Mouse (Mus musculus) midbrain, embryonic 15.5 days (tissue): ENCODE data around the gene Rhoj. TPM values are rescaled to one million over a fixed set of nuclear protein-coding genes. Genes with fewer than 3 reads are reported as not detected.
"Not testable (repeated sequence)": the region's sequence is repeated elsewhere in the genome, so short reads cannot be mapped to it uniquely, and the experiment has no call there.

Source experiments
- ATAC-seq: fragments of 200-750 bp; cut with Nextera tagmentation; replicated peaks from 2 replicates; pipeline ENCODE4 v1.8.0; 2017; ENCODE audit warnings: moderate TSS enrichment
- H3K27ac ChIP-seq: fragments of 300-500 bp; sonication (generic); 2 replicates; pipeline ENCODE4 v1.5.1; 2015; ENCODE audit warnings: mild to moderate bottlenecking, inconsistent platforms
- H3K27me3 ChIP-seq: fragments of 300-500 bp; sonication (generic); replicated peaks from 2 replicates; pipeline ENCODE4 v1.6.1; 2015; ENCODE audit warnings: inconsistent platforms
- H3K36me3 ChIP-seq: fragments of 300-500 bp; sonication (generic); replicated peaks from 2 replicates; pipeline ENCODE4 v1.6.1; 2015; ENCODE audit warnings: inconsistent platforms
- H3K4me1 ChIP-seq: fragments of 300-500 bp; sonication (generic); 2 replicates; pipeline ENCODE4 v1.6.1; 2015; ENCODE audit warnings: inconsistent platforms
- H3K4me2 ChIP-seq: fragments of 300-500 bp; sonication (generic); 2 replicates; pipeline ENCODE4 v1.6.1; 2015; ENCODE audit warnings: inconsistent platforms, mild to moderate bottlenecking, moderate library complexity
- H3K4me3 ChIP-seq: fragments of 300-500 bp; sonication (generic); 2 replicates; pipeline ENCODE4 v1.5.1; 2015; ENCODE audit warnings: mild to moderate bottlenecking, inconsistent platforms
- H3K9ac ChIP-seq: fragments of 300-500 bp; sonication (generic); 2 replicates; pipeline ENCODE4 v1.6.1; 2015; ENCODE audit warnings: mild to moderate bottlenecking, inconsistent platforms
- H3K9me3 ChIP-seq: fragments of 300-500 bp; sonication (generic); 2 replicates; pipeline ENCODE4 v1.6.1; 2016; ENCODE audit warnings: inconsistent platforms
- WGBS: fragments of 180-500 bp; shearing (Covaris S2); methylation state at CpG from one replicate; pipeline ENCODE4 v1.1.7; 2015; ENCODE audit warnings: mixed read lengths; 5-methylcytosine and 5-hydroxymethylcytosine counted together
- polyA plus RNA-seq: library from polyadenylated mRNA; unstranded; fragments of >200 nt; fragmentation: Nextera tagmentation; extraction: Ambion mirVana; gene quantifications from 2 replicates; pipeline ENCODE4 v1.2.1, GENCODE M21; 2015

The Rhoj gene
- polyA plus RNA-seq, 1 experiment from 2014 or later: 22.6 TPM

DNA sequence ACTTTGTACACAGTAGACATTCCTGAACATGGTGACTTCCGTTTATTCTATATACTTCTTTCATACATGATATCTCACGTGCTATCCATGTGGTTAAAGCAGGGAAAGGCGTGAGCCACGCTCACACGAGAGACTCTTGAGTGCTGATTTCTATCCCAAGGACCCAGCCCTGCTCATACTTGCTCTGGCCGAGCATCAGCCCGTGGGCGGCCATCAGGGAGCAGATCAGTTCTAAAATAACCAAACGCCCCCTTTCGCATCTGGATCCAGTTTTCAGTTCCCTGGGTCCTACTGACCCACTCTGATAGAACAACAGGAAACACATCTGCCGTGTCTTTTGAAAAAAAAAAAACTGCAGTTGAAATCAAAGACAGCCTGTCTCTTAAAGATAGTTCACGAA, 2.6 kb downstream of the Rhoj start:
- Histone ChIP-seq H3K9ac (no peak overlapping the region), H3K4me2 (no peak overlapping the region), H3K36me3 (no peaks in the 10 kb centered on the region), H3K4me1 (peaks cover 14% of the 10 kb centered on the region; the same call in 1 of the 2 replicates), H3K4me3 (no peak overlapping the region), H3K9me3 (no peaks in the 10 kb centered on the region), H3K27ac (no peak overlapping the region), H3K27me3 (no peaks in the 10 kb centered on the region)
- ATAC-seq: no peak
- 87% methylated on average over 12 of the region's 12 CpGs for WGBS

DNA sequence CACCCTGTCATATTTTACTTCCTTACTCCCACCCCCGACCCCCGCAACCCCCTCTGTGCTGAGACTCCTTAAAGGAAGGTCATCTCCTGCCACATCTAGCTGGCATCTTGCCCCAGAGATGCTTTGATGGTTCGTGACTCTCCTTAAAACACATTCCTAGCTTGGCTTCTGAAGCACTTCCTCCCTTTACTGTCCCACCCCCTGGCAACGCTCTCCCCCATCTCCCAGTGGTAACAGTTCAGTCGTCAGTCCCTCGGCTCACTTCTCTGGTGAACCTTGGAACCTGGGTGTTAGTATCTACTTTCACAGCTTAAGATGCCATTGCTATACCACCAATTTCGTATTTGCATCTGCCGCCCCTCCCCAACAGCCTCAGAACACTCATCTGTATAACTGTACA, 3.8 kb downstream of the Rhoj start:
- ATAC-seq: no peak
- no peaks in the 10 kb centered on the region for H3K27me3 ChIP-seq
- no peak overlapping the region for H3K4me2 ChIP-seq
- H3K4me3 ChIP-seq: no peak overlapping the region
- no peaks in the 10 kb centered on the region for H3K36me3 ChIP-seq
- H3K9me3 ChIP-seq: no peaks in the 10 kb centered on the region
- H3K4me1 ChIP-seq: peaks cover 14% of the 10 kb centered on the region; the same call in 1 of the 2 replicates
- H3K9ac ChIP-seq: no peak overlapping the region
- H3K27ac ChIP-seq: no peak overlapping the region
- WGBS: 91% methylated on average over 8 of the region's 8 CpGs

DNA sequence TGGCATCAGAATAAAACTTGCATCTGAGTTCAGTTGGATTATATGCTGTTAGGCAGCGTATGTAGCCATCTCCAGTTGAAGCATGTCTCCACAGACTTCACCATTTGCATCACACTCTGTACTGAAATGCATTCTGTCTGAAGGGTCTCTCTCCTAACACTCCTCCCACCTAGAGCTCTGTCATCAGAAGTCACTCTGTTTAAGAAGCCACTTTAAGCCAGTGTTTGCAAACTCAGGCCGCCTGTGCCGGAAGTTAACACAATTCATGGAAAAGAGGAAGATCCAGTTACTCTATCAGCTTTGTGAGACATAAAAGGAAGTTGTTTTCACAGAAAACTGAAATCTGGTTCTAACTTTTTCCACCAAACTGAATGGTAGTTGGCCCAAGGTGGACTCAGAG, 5.9 kb downstream of the Rhoj start:
- no peak overlapping the region for H3K27ac ChIP-seq
- no peak for ATAC-seq
- H3K4me3 ChIP-seq: no peak overlapping the region
- no peaks in the 10 kb centered on the region for H3K36me3 ChIP-seq
- H3K9me3 ChIP-seq: no peaks in the 10 kb centered on the region
- 89% methylated on average over 3 of the region's 3 CpGs for WGBS
- no peak overlapping the region for H3K4me2 ChIP-seq
- no peak overlapping the region for H3K9ac ChIP-seq
- H3K4me1 ChIP-seq: no peaks in the 10 kb centered on the region
- H3K27me3 ChIP-seq: no peaks in the 10 kb centered on the region

DNA sequence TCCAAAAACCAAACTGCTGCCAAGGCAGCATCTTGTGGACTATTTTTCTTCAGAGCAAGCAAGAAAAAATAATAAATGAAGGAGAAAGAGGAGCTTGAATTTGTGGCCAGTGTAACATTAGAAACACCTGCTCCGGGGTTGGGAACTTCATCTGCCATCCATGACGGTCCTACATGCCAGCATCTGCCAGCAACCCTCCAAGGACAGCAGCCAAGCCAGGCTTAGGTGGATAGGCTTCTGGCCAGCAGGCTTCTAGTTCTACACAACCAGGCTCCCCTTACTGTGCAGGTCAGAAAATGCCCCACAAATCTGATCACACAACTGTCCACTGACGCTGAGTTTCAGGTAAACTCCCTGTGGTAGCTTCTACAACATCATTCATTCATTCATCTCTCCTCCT, 7.7 kb downstream of the Rhoj start:
- no peaks in the 10 kb centered on the region for H3K9me3 ChIP-seq
- H3K27me3 ChIP-seq: no peaks in the 10 kb centered on the region
- H3K4me3 ChIP-seq: no peak overlapping the region
- no peak overlapping the region for H3K4me2 ChIP-seq
- no peaks in the 10 kb centered on the region for H3K4me1 ChIP-seq
- H3K36me3 ChIP-seq: no peaks in the 10 kb centered on the region
- H3K27ac ChIP-seq: no peak overlapping the region
- ATAC-seq: no peak
- 87% methylated on average over 3 of the region's 3 CpGs for WGBS
- no peak overlapping the region for H3K9ac ChIP-seq

DNA sequence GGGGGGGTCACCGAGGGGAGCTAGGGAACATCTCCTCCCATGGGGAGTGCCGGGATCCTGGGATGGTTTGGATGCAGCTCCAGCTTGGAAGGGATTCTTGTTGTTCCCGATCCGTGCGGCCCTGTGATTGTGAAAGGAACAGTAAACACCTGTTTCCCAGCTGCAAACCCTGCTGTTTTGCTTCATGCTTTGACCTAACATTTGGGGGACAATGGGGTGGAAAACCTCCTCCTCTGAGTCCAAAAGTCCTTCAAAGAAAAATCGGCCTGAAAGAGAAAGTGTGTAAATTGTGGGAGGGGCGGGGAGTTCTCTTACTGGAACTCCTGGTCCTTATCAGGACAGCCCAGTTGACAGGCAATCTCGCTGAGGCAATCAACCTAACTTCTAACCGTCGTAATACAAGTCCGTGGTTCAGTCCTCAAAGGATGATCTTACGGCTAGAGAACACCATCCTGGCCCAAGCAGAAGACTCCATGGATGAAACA, 12.4 kb downstream of the Rhoj start:
- Histone ChIP-seq H3K36me3 (no peaks in the 10 kb centered on the region), H3K27me3 (no peaks in the 10 kb centered on the region), H3K27ac (no peak overlapping the region), H3K9me3 (no peaks in the 10 kb centered on the region), H3K4me2 (no peak overlapping the region), H3K9ac (no peak overlapping the region), H3K4me3 (no peak overlapping the region), H3K4me1 (no peaks in the 10 kb centered on the region)
- WGBS: 83% methylated on average over 12 of the region's 12 CpGs
- no peak for ATAC-seq

DNA sequence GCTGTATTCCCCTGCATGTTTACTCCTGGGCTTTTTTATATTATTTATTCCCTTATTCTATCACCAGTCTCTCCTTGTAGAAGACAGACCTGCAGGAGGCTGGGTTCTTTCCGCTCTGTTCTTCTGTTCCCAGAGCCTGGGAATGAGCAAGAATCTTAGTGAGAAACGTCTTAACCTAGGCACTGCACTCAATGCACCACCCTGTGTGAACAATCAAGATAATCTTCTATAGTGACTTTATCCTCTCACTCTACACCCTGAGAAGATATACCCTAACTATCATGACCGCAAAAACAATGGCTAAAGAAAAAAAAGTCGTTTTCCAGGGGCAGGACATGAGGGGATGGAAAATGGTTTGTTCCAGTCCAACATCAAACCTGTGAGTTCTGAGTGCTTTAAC, 13.1 kb downstream of the Rhoj start:
- Histone ChIP-seq H3K27me3 (no peaks in the 10 kb centered on the region), H3K36me3 (no peaks in the 10 kb centered on the region), H3K9ac (no peak overlapping the region), H3K4me3 (no peak overlapping the region), H3K4me2 (no peak overlapping the region), H3K9me3 (no peaks in the 10 kb centered on the region), H3K4me1 (no peaks in the 10 kb centered on the region), H3K27ac (no peak overlapping the region)
- ATAC-seq: no peak
- 63% methylated on average over 4 of the region's 4 CpGs for WGBS

DNA sequence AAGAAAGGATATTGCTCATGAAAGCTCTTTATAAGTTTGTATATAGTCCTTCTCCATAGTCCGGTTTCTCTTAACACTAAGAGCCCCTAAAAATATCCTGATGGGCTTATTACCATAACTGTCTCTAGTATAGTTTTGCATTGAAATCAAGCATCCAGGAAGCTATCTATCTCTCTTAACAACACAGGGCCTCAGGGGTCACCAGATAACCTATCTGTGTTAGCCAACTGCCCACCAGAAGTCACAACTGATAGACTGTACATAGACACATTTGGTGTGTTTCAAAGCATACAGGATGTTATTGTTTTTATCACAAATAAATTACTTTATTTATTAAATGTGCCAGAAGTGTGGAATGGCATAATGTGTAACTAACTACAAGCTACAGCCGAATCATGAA, 21.1 kb downstream of the Rhoj start:
- H3K4me3 ChIP-seq: no peak overlapping the region
- no peaks in the 10 kb centered on the region for H3K27me3 ChIP-seq
- WGBS: 95% methylated on average over 2 of the region's 2 CpGs
- no peaks in the 10 kb centered on the region for H3K9me3 ChIP-seq
- H3K36me3 ChIP-seq: no peaks in the 10 kb centered on the region
- H3K27ac ChIP-seq: no peak overlapping the region
- H3K4me1 ChIP-seq: no peaks in the 10 kb centered on the region
- ATAC-seq: no peak
- no peak overlapping the region for H3K4me2 ChIP-seq
- H3K9ac ChIP-seq: no peak overlapping the region

DNA sequence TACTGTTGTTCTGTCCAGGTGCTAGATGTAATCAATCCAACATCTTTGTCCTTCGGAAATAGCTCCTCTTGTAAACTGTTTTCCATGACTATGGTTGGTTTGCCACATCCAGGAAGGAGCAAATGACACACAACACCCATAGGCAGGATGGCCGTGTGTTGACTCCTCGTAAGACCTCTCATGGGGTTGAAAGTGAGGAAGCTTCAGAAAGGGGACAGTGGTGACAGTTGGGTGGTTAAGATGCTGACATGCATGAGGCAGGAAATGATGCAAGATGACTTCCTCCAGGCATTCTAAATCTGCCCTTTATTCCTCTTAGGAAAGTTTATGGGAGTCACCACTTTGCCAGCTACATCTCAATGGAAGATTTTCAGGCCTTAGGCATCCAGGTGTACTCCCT, 31.8 kb downstream of the Rhoj start:
- H3K27ac ChIP-seq: no peak overlapping the region
- H3K4me3 ChIP-seq: no peak overlapping the region
- no peaks in the 10 kb centered on the region for H3K9me3 ChIP-seq
- H3K4me2 ChIP-seq: no peak overlapping the region
- H3K9ac ChIP-seq: no peak overlapping the region
- WGBS: 86% methylated on average over 3 of the region's 3 CpGs
- H3K36me3 ChIP-seq: no peaks in the 10 kb centered on the region
- H3K27me3 ChIP-seq: no peaks in the 10 kb centered on the region
- no peak for ATAC-seq
- no peaks in the 10 kb centered on the region for H3K4me1 ChIP-seq

DNA sequence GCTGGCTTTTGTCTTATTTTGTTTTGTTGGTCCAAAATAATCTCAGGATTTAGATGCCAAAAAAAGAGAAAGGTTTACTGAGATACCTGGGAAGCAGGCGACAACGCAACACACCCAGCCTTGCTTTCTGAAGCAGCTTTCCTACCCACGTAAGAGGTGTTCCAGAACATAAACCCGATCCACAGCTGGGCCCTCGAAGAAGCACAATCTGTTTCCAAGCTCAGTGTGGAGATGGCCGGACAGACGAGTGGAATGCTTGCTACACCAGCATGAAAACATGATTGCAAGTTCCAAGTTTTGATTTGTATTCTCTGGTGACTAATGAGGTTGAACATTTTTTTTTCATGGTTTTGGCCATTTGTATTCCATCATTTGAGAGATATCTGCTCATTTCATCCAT, 32.2 kb downstream of the Rhoj start:
- Histone ChIP-seq H3K9ac (no peak overlapping the region), H3K4me3 (no peak overlapping the region), H3K27me3 (no peaks in the 10 kb centered on the region), H3K36me3 (no peaks in the 10 kb centered on the region), H3K4me1 (no peaks in the 10 kb centered on the region), H3K27ac (no peak overlapping the region), H3K9me3 (no peaks in the 10 kb centered on the region), H3K4me2 (no peak overlapping the region)
- 95% methylated on average over 7 of the region's 7 CpGs for WGBS
- no peak for ATAC-seq

DNA sequence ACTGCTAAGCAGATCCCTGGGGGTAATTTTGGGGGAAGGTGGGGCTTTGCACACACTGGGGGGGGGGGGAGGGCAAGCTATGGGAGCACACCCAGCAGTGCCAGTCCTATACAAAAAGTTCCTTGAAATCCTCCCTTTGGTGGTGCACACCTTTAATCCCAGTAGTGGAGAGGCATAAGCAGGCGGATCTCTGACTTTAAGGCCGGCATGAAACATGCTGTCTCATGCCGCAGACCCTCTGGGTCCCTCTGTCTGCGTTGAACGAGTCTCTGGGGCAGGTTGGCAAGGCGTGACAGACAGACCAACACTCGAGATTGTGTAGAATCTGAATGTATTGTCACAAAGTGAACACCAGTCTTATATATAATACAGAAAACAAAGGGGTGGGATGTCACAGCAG, 40.4 kb downstream of the Rhoj start:
- Histone ChIP-seq H3K4me1 (peaks cover 4% of the 10 kb centered on the region), H3K9me3 (no peaks in the 10 kb centered on the region), H3K27me3 (no peaks in the 10 kb centered on the region), H3K27ac (no peak overlapping the region), H3K4me3 (no peak overlapping the region), H3K36me3 (no peaks in the 10 kb centered on the region), H3K9ac (no peak overlapping the region), H3K4me2 (no peak overlapping the region)
- no peak for ATAC-seq
- 89% methylated on average over 7 of the region's 7 CpGs for WGBS

DNA sequence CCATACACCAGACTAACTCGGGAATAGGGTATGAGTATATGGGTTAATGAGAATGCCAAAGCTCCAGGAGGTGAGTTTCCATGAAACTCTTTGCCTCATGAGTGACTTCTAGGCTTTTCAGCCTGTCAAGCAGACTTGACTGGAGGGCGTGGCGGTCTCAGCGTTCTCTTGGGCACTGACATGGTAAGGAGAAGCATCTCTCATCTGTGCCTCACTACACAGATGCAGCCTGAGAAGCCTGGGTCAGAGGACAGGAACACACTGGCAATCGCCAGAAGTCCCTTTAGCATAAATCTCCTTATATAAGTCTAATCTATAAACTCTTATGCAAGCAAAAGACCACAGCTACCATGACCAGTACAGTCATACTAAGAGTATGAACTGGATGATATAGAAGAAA, 41.4 kb downstream of the Rhoj start:
- not testable (repeated sequence) for H3K27ac ChIP-seq, ATAC-seq, H3K4me3 ChIP-seq, H3K4me1 ChIP-seq, H3K9ac ChIP-seq, H3K27me3 ChIP-seq, H3K36me3 ChIP-seq, H3K4me2 ChIP-seq, H3K9me3 ChIP-seq
- 83% methylated on average over 5 of the region's 5 CpGs for WGBS

DNA sequence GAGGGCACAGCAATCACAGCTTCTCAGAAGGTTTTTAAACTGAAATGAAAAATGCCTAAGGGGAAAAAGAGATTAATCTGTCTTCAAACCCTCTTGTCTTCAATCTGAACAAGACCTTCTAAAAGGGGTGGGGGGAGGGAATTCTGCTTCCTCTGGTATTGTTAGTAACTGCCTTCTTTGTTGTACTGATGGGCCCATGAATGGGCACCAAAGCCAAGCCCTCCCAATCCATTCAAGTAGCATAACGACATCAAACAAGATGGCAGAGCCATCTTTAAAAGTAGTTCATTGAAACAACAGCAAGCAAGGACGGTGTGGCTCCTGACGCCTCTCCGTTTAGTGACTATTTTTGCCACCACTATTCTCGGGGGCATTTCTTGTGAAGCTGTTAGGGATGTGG, 42.6 kb downstream of the Rhoj start:
- H3K9ac ChIP-seq: no peak overlapping the region
- no peaks in the 10 kb centered on the region for H3K27me3 ChIP-seq
- WGBS: 67% methylated on average over 5 of the region's 5 CpGs
- no peak overlapping the region for H3K27ac ChIP-seq
- ATAC-seq: no peak
- no peak overlapping the region for H3K4me2 ChIP-seq
- no peaks in the 10 kb centered on the region for H3K36me3 ChIP-seq
- H3K9me3 ChIP-seq: no peaks in the 10 kb centered on the region
- H3K4me1 ChIP-seq: peaks cover 4% of the 10 kb centered on the region
- no peak overlapping the region for H3K4me3 ChIP-seq

DNA sequence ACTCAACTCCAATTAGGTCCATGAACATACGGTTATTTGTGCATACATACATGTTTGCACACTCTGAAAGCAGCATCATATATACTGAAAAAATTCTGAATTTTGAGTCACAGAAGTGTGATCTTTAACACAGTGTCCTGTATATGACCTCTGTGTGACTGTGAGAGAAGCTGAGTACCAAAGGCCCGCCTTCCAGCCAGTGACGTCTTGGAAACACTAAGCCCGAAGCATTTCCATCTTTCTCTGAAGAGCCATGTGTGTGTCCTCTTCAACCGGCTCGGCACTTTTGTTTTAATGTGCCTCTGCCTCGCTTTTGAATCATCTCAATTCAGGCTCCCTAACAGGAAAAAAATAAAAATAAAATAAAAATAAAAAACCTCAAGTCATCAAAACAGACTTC, 43.7 kb downstream of the Rhoj start:
- peaks cover 4% of the 10 kb centered on the region for H3K4me1 ChIP-seq
- no peak overlapping the region for H3K27ac ChIP-seq
- no peak overlapping the region for H3K4me3 ChIP-seq
- no peaks in the 10 kb centered on the region for H3K27me3 ChIP-seq
- H3K36me3 ChIP-seq: no peaks in the 10 kb centered on the region
- ATAC-seq: no peak
- WGBS: 75% methylated on average over 7 of the region's 7 CpGs
- no peaks in the 10 kb centered on the region for H3K9me3 ChIP-seq
- H3K9ac ChIP-seq: no peak overlapping the region
- H3K4me2 ChIP-seq: no peak overlapping the region

DNA sequence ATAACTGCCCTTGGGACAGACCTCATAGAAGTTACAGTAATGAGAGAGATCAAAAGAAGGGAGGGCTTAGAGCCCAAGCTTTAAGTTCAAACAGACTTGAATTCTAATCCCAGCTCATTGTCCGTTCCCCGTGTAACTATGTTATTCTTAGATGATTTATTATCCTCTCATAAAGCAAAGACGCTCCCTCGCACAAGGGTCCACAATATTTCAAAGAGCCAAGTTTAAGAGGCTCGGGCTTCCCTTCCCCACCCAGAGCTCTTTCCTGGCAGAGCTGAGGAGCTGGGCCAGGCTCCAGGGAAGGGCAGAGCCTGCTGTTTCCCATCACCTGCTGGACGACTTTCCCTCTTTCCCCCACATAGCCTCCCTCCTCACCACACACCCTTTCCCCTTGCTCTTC, 44.3 kb downstream of the Rhoj start:
- no peak overlapping the region for H3K4me3 ChIP-seq
- ATAC-seq: no peak
- H3K27ac ChIP-seq: no peak overlapping the region
- no peaks in the 10 kb centered on the region for H3K27me3 ChIP-seq
- peaks cover 4% of the 10 kb centered on the region for H3K4me1 ChIP-seq
- no peaks in the 10 kb centered on the region for H3K9me3 ChIP-seq
- H3K9ac ChIP-seq: no peak overlapping the region
- H3K36me3 ChIP-seq: no peaks in the 10 kb centered on the region
- H3K4me2 ChIP-seq: no peak overlapping the region
- 46% methylated on average over 6 of the region's 6 CpGs for WGBS
